Mouse (Mus musculus): ENCODE data around the gene Lrrc36.

- no peak for TF ChIP-seq CTCF (IDR thresholded peaks at IDR 0.05; ENCODE audit: low read depth)
- TF ChIP-seq EP300 (IDR thresholded peaks at IDR 0.05; ENCODE audit: low read depth): no peak
These were observed 64.4 kb downstream of the Lrrc36 start for GRCm38 (mm10) chr8:105477792-105478191.

Data from heart, postnatal 0 days (tissue).